Mouse (Mus musculus) embryonic fibroblast, embryonic 13.5 days (primary cell): ENCODE measurements around the gene Rnf150. TPM values are rescaled to one million over a fixed set of nuclear protein-coding genes. Genes with fewer than 3 reads are reported as not detected.
A peak's percentile ranks its signal among the peaks of the same experiment; 100 is the strongest.

Source experiments
- H3K27ac ChIP-seq: 2 replicates; pipeline ENCODE4 v1.5.1; 2012; ENCODE audit warnings: low read length, control low read depth, inconsistent platforms; ENCODE audit not compliant: insufficient read depth
- H3K4me1 ChIP-seq: 2 replicates; pipeline ENCODE4 v1.6.1; 2011; ENCODE audit warnings: low read length; ENCODE audit not compliant: control insufficient read depth, insufficient read depth
- H3K4me3 ChIP-seq: 2 replicates; pipeline ENCODE4 v1.5.1; 2011; ENCODE audit warnings: mild to moderate bottlenecking, control low read depth, low read length; ENCODE audit not compliant: insufficient read depth
- CTCF ChIP-seq: IDR thresholded peaks from 2 replicates; pipeline ENCODE4 v1.5.1; 2011; ENCODE audit warnings: mild to moderate bottlenecking, control low read depth, low read length, moderate library complexity, borderline replicate concordance; ENCODE audit not compliant: insufficient read depth
- POLR2A ChIP-seq: IDR thresholded peaks from 2 replicates; pipeline ENCODE4 v1.6.1; 2011; ENCODE audit warnings: low read depth, mild to moderate bottlenecking, control low read depth, low read length, moderate library complexity
- polyA plus RNA-seq: library from polyadenylated mRNA; stranded (reverse); fragments of >200 nt; gene quantifications from 2 replicates; pipeline ENCODE4 v1.2.4, GENCODE M21; 2011; ENCODE audit warnings: low read depth; ENCODE audit not compliant: missing spikeins, insufficient read length

Gene Rnf150
- polyA plus RNA-seq, 1 experiment, result 36.3 TPM

DNA sequence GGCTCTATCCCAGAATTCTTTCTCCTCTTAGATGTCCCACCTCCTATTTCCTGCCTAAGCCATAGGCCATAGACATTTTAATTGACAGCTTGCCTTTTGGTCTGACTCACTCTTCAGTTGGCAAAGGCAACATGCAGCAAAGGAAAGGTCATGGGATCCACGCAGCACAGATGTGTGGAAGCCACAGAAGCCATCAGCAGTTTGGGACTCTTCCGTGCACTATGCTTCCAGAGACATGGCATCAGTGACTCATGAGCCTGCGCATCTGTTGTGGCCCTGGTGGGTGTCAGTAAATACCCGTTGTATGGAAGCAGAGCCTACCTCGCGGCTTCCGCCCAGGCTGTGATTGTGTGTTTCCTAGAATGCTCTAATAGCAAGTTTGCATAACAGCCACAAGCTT is 68.4 kb downstream of the Rnf150 start:
- H3K27ac ChIP-seq, result 0 out of 2 replicates have a peak overlapping the region, but pooled peaks have one; percentile 41
- TF ChIP-seq POLR2A (no peak), CTCF (no peak)
- H3K4me1 ChIP-seq, result peaks cover 8% of the 10 kb centered on the region
- H3K4me3 ChIP-seq, result no peak overlapping the region

- H3K4me1 ChIP-seq, result peaks cover 13% of the 10 kb centered on the region
- TF ChIP-seq CTCF, result no peak
- no peak for TF ChIP-seq POLR2A
- no peak overlapping the region for H3K27ac ChIP-seq
- H3K4me3 ChIP-seq, result no peak overlapping the region
Observed at GRCm38 (mm10) chr8:82936162-82936561, 73.0 kb downstream of the Rnf150 start.

DNA sequence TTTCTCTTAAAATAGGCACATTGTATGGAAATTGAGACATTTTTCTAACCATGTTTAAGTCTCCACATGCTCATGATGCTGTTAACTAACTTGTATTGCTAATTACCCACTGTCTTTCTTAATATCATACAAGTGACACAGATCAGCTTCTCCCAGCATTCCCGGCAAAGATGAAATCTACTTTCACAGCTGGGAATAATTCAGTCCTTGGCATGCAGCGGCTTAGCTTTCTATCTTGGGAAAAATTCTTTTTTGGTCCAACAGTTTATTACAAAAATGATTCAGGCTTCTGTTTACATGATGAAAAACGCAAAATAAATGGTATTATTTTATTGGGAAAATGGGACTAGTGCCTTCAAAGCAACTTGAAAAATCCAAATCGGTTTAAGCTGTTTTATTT is 73.7 kb downstream of the Rnf150 start:
- Histone ChIP-seq H3K4me3 (no peak overlapping the region), H3K4me1 (peaks cover 11% of the 10 kb centered on the region), H3K27ac (no peak overlapping the region)
- TF ChIP-seq POLR2A (no peak), CTCF (no peak)

DNA sequence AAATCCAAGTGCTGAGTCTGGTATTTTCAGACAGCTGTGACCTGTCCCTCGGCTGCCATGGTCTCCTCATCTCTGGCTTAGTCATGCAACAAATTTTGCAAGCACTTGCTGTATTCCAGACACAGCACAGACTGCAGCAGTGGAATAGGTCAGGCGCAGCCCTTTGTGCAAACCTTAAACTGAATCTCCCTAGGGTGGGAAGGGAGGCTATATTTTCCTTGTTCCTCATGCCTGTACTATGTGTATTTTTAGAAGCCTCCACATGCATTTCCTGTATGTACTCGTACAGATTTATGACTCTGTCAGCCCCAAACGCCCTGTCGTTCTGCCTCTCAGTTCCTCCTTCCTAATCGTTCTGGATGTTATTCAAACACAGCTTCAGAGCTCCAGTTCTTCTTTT is 76.8 kb downstream of the Rnf150 start:
- Histone ChIP-seq H3K4me3 (no peak overlapping the region), H3K4me1 (peaks cover 21% of the 10 kb centered on the region), H3K27ac (peak overlapping the region; percentile 97)
- TF ChIP-seq POLR2A (no peak), CTCF (no peak)

- peak overlapping the region; percentile 95 for H3K27ac ChIP-seq
- H3K4me3 ChIP-seq, result no peak overlapping the region
- no peak for TF ChIP-seq POLR2A
- TF ChIP-seq CTCF, result no peak
- peaks cover 35% of the 10 kb centered on the region for H3K4me1 ChIP-seq
Observed at GRCm38 (mm10) chr8:82943223-82944006, 80.3 kb downstream of the Rnf150 start.

GRCm38 (mm10) chr8:82945867-82946266 is 82.7 kb downstream of the Rnf150 start:
- Histone ChIP-seq H3K4me1 (peaks cover 31% of the 10 kb centered on the region), H3K27ac (peak overlapping the region; percentile 93), H3K4me3 (no peak overlapping the region)
- TF ChIP-seq CTCF (no peak), POLR2A (no peak)

- Histone ChIP-seq H3K4me1 (peaks cover 27% of the 10 kb centered on the region), H3K27ac (peak overlapping the region; percentile 93), H3K4me3 (no peak overlapping the region)
- no peak for TF ChIP-seq POLR2A
- no peak for TF ChIP-seq CTCF
Observed at GRCm38 (mm10) chr8:82946658-82947057, 83.5 kb downstream of the Rnf150 start.

DNA sequence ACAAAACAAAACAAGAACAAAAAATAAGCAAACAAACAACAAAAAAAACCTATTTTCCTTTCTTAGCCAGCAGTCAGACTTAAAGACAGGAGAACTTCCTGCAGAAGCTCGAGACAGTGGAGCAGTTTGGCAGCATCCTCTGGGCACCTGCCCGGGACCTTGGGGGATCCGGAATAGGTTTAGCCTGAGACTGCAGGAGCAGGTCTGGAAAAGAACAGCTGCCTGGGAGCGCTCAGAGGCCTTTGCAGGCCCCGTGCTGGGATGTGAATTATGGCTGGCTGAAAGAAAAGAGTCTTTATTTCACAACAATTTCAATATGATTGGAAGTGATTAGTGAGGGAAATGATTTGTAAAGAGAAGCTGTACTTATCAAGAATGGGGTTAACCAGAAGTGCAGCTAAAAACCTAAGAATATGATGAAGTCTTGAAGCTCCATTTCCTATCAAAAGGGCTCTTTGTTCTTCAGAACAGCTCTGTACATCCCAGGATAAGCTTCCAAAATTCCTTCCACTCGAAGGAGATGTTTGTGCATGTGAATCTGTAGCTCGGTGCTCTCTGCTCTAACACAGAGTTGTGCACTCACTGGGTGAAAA is 92.1 kb downstream of the Rnf150 start:
- Histone ChIP-seq H3K4me3 (no peak overlapping the region), H3K4me1 (peaks cover 2% of the 10 kb centered on the region; the same call in 1 of the 2 replicates), H3K27ac (no peak overlapping the region)
- TF ChIP-seq CTCF (no peak), POLR2A (no peak)

GRCm38 (mm10) chr8:82959491-82959890 is 96.3 kb downstream of the Rnf150 start:
- TF ChIP-seq POLR2A, result no peak
- TF ChIP-seq CTCF, result no peak
- H3K27ac ChIP-seq, result peak overlapping the region; percentile 14
- H3K4me3 ChIP-seq, result no peak overlapping the region
- peaks cover 2% of the 10 kb centered on the region; the same call in 1 of the 2 replicates for H3K4me1 ChIP-seq
